Mouse (Mus musculus) MEL (cell line): Measurements from ENCODE around the gene Hoxb4.

Source experiments
- CTCF ChIP-seq, 3 experiments: IDR thresholded peaks in 2 of 3; conservative IDR thresholded peaks in 1 of 3; 2 replicates each; pipeline ENCODE4 v1.5.1; 2011 to 2012; ENCODE audit warnings: low read length in 3 of 3, low read depth in 2 of 3, mild to moderate bottlenecking in 2 of 3, improper control_type of control experiment in 1 of 3, inconsistent platforms in 1 of 3, mixed read lengths in 1 of 3, moderate library complexity in 1 of 3; ENCODE audit not compliant: control insufficient read depth in 1 of 3, insufficient read depth in 1 of 3, poor library complexity in 1 of 3, severe bottlenecking in 1 of 3
- EP300 ChIP-seq, 2 experiments: IDR thresholded peaks; 2 replicates each; pipeline ENCODE4 v1.6.1; 2011; ENCODE audit warnings: improper control_type of control experiment in 2 of 2, low read length in 2 of 2, low read depth in 1 of 2, mild to moderate bottlenecking in 1 of 2
- GABPA ChIP-seq: IDR thresholded peaks from 2 replicates; pipeline ENCODE4 v1.6.1; 2012; ENCODE audit warnings: low read depth, mild to moderate bottlenecking, inconsistent platforms, low read length, improper control_type of control experiment, moderate library complexity
- GATA1 ChIP-seq: IDR thresholded peaks from 2 replicates; pipeline ENCODE4 v1.6.1; 2011; ENCODE audit warnings: low read depth, low read length, improper control_type of control experiment
- MAX ChIP-seq: IDR thresholded peaks from 2 replicates; pipeline ENCODE4 v1.6.1; 2011; ENCODE audit warnings: low read length, improper control_type of control experiment
- MAZ ChIP-seq: IDR thresholded peaks from 2 replicates; pipeline ENCODE4 v1.6.1; 2012; ENCODE audit warnings: low read depth, mild to moderate bottlenecking, inconsistent platforms, low read length, improper control_type of control experiment
- POLR2AphosphoS2 ChIP-seq: IDR thresholded peaks from 2 replicates; pipeline ENCODE4 v1.6.1; 2011; ENCODE audit warnings: low read length, improper control_type of control experiment
- TAL1 ChIP-seq: IDR thresholded peaks from 2 replicates; pipeline ENCODE4 v1.6.1; 2012; ENCODE audit warnings: mild to moderate bottlenecking, inconsistent platforms, low read length, moderate library complexity, mixed read lengths
- TCF12 ChIP-seq: IDR thresholded peaks from 2 replicates; pipeline ENCODE4 v1.6.1; 2014; ENCODE audit warnings: low read depth, mild to moderate bottlenecking, inconsistent platforms, low read length, improper control_type of control experiment, moderate library complexity
- UBTF ChIP-seq: IDR thresholded peaks from 2 replicates; pipeline ENCODE4 v1.6.1; 2012; ENCODE audit warnings: low read depth, mild to moderate bottlenecking, inconsistent platforms, low read length, improper control_type of control experiment, moderate library complexity, borderline replicate concordance; ENCODE audit not compliant: insufficient read depth
- USF1 ChIP-seq: IDR thresholded peaks from 2 replicates; pipeline ENCODE4 v1.6.1; 2014; ENCODE audit warnings: low read depth, mild to moderate bottlenecking, inconsistent platforms, low read length, improper control_type of control experiment, moderate library complexity

DNA sequence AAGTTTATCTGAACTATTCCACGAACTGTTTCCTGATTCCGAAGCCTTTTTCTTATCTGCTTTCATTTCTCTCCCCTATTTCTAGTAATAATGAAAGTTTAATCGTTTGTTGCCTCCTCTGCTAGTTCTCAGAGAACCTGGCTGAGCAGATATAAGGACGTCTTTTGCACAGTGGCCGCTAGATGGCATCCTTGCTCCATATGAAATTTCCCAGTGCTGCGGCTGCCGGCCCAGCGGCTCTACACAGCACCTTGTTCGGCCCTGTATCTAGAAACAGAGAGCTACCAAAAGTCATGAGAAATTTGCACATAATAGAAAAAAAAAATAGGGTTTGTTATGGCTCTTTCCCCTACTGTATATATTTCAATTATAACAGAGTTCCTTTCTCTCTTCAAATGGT lies 39.3 kb upstream of the Hoxb4 start:
- TF ChIP-seq CTCF (IDR thresholded peaks at IDR 0.05 in 2 of 3, conservative IDR thresholded peaks at IDR 0.05 in 1 of 3; ENCODE audit: control insufficient read depth in 1 of 3, insufficient read depth in 1 of 3, low read depth in 2 of 3, low read length in 3 of 3, poor library complexity in 1 of 3, severe bottlenecking in 1 of 3): peak; percentile 65 to 99 (median 95)
- no peak for TF ChIP-seq TCF12
- no peak for TF ChIP-seq EP300 (IDR thresholded peaks at IDR 0.05; ENCODE audit: low read depth in 1 of 2, low read length in 2 of 2)
- no peak for TF ChIP-seq MAZ
- no peak for TF ChIP-seq GABPA
- TF ChIP-seq UBTF: no peak
- no peak for TF ChIP-seq TAL1
- no peak for TF ChIP-seq MAX
- TF ChIP-seq USF1: no peak
- no peak for TF ChIP-seq GATA1
- no peak for TF ChIP-seq POLR2AphosphoS2
